Mouse (Mus musculus) olfactory bulb, adult 2 months (tissue): ENCODE data around the gene Hmbs.

Source experiments
- CTCF ChIP-seq: fragments of 200-500 bp; IDR thresholded peaks from 2 replicates; pipeline ENCODE4 v1.5.1; 2012; ENCODE audit warnings: low read depth, mild to moderate bottlenecking, low read length, moderate library complexity; ENCODE audit not compliant: insufficient read depth
- POLR2A ChIP-seq: fragments of 200-500 bp; IDR thresholded peaks from 2 replicates; pipeline ENCODE4 v1.6.1; 2012; ENCODE audit warnings: mild to moderate bottlenecking, low read depth, low read length, moderate library complexity; ENCODE audit not compliant: insufficient read depth

DNA sequence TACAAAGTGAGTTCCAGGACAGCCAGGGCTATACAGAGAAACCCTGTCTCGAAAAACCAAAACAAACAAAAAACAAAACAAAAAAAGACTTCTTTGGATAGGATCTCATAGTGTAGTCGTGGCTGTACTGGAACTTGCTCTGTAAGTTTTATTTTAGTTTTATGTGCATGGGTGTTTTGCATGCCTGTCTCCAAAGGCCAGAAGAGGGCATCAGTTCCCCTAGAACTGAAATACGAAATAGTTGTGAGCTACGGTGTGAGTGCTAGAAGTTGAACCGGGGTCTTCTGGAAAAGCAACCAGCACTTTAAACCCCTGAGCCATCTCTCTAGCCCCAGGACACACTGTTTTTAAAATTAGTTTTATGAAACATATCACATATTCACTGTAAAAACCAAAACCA is 5.5 kb downstream of the Hmbs start:
- TF ChIP-seq CTCF = no peak
- no peak for TF ChIP-seq POLR2A
